Mouse (Mus musculus) neural tube, embryonic 12.5 days (tissue): ENCODE results near the gene Gas7. TPM values are rescaled to one million over a fixed set of nuclear protein-coding genes. Genes with fewer than 3 reads are reported as not detected.

Experiments used
- ATAC-seq: fragments of 200-750 bp; cut with Nextera tagmentation; 2 replicates; pipeline ENCODE4 v1.8.0; 2017; ENCODE audit warnings: low read depth, mild to moderate bottlenecking, moderate TSS enrichment, moderate library complexity; ENCODE audit not compliant: low FRiP score
- H3K27ac ChIP-seq: fragments of 300-500 bp; sonication (generic); 2 replicates; pipeline ENCODE4 v1.5.1; 2016
- H3K27me3 ChIP-seq: fragments of 300-500 bp; sonication (generic); replicated peaks from 2 replicates; pipeline ENCODE4 v1.6.1; 2016; ENCODE audit warnings: mild to moderate bottlenecking
- H3K36me3 ChIP-seq: fragments of 300-500 bp; sonication (generic); 2 replicates; pipeline ENCODE4 v1.6.1; 2016; ENCODE audit warnings: mild to moderate bottlenecking
- H3K4me1 ChIP-seq: fragments of 300-500 bp; sonication (generic); 2 replicates; pipeline ENCODE4 v1.6.1; 2016
- H3K4me2 ChIP-seq: fragments of 300-500 bp; sonication (generic); replicated peaks from 2 replicates; pipeline ENCODE4 v1.6.1; 2016; ENCODE audit warnings: mild to moderate bottlenecking
- H3K4me3 ChIP-seq: fragments of 300-500 bp; sonication (generic); 2 replicates; pipeline ENCODE4 v1.5.1; 2016
- H3K9ac ChIP-seq: fragments of 300-500 bp; sonication (generic); 2 replicates; pipeline ENCODE4 v1.6.1; 2016; ENCODE audit warnings: mild to moderate bottlenecking
- H3K9me3 ChIP-seq: fragments of 300-500 bp; sonication (generic); 2 replicates; pipeline ENCODE4 v1.6.1; 2016; ENCODE audit warnings: mild to moderate bottlenecking
- WGBS: fragments of 180-500 bp; shearing (Covaris S2); methylation state at CpG from one replicate; pipeline ENCODE4 v1.1.7; 2016; 5-methylcytosine and 5-hydroxymethylcytosine counted together
- polyA plus RNA-seq: library from polyadenylated mRNA; unstranded; fragments of >200 nt; fragmentation: Nextera tagmentation; extraction: Ambion mirVana; gene quantifications from 2 replicates; pipeline ENCODE4 v1.2.1, GENCODE M21; 2016

Gas7 gene
- polyA plus RNA-seq, 1 experiment from 2014 or later, result 4.5 TPM

- no peaks in the 10 kb centered on the region for H3K27me3 ChIP-seq
- 86% methylated on average over 3 of the region's 3 CpGs for WGBS
- no peak overlapping the region for H3K4me3 ChIP-seq
- no peak overlapping the region for H3K4me2 ChIP-seq
- ATAC-seq, result no peak
- no peak overlapping the region for H3K27ac ChIP-seq
- no peak overlapping the region for H3K9ac ChIP-seq
- H3K4me1 ChIP-seq, result no peaks in the 10 kb centered on the region
- no peaks in the 10 kb centered on the region for H3K9me3 ChIP-seq
- no peaks in the 10 kb centered on the region for H3K36me3 ChIP-seq
These were observed 188.2 kb downstream of the Gas7 start for GRCm38 (mm10) chr11:67643465-67643864.

DNA sequence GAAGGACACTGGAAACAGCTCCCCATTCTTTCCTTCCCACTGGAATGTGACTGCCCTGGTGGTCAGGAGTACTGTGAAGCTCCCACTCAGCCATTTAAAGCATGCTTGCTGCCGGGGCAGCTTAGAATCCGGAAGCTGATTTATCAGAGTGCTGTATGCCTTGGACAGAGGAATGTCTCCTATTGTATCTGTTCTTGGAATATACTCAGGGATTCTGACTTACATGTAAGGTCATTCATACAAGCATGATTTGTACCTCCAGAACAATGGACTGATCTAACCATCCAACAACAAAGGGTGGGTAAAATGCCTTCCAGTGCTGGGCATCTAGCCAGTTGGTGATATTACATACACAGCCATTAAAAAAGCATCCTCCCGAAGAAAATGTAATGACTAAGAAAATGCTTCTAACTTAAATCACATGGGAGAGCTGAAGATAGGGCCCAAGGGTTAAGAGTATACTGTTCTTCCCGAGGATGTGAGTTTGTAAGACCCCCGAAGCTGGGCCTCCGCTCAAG is 189.5 kb downstream of the Gas7 start:
- H3K4me1 ChIP-seq, result no peaks in the 10 kb centered on the region
- no peak overlapping the region for H3K27ac ChIP-seq
- H3K4me2 ChIP-seq, result no peak overlapping the region
- H3K9me3 ChIP-seq, result no peaks in the 10 kb centered on the region
- no peak for ATAC-seq
- WGBS, result 87% methylated on average over 6 of the region's 6 CpGs
- no peaks in the 10 kb centered on the region for H3K36me3 ChIP-seq
- H3K4me3 ChIP-seq, result no peak overlapping the region
- no peak overlapping the region for H3K9ac ChIP-seq
- no peaks in the 10 kb centered on the region for H3K27me3 ChIP-seq

DNA sequence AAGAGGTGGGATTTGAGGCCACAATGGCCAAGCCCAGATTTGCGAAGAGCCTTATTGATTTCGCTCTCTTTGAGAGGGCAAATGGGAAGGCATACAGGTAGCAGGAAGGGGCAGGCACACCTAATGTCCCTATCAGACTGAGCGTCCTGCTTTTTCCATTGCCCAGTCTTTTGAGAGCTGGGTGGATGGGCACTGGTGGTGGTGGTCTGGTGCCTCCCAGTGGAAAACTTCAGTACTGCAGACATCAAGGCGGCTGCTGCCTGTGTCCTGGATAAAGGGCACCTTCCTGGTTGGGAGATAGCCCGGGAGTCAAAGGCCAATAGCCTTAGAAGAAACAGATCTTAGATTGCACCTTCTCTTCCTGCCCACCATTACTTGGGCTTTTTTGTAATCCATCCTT is 192.5 kb downstream of the Gas7 start:
- peaks cover 6% of the 10 kb centered on the region; the same call in 1 of the 2 replicates for H3K4me1 ChIP-seq
- no peak overlapping the region for H3K4me3 ChIP-seq
- H3K27ac ChIP-seq, result no peak overlapping the region
- ATAC-seq, result no peak; the same call in 1 of the 2 replicates
- no peaks in the 10 kb centered on the region for H3K36me3 ChIP-seq
- WGBS, result 32% methylated on average over 5 of the region's 5 CpGs
- no peaks in the 10 kb centered on the region for H3K27me3 ChIP-seq
- H3K9ac ChIP-seq, result no peak overlapping the region
- H3K9me3 ChIP-seq, result no peaks in the 10 kb centered on the region
- no peak overlapping the region for H3K4me2 ChIP-seq

GRCm38 (mm10) chr11:67648651-67649407 is 193.6 kb downstream of the Gas7 start:
- peaks cover 6% of the 10 kb centered on the region; the same call in 1 of the 2 replicates for H3K4me1 ChIP-seq
- WGBS, result 86% methylated on average over 11 of the region's 11 CpGs
- no peak overlapping the region for H3K4me3 ChIP-seq
- H3K9me3 ChIP-seq, result no peaks in the 10 kb centered on the region
- ATAC-seq, result no peak
- H3K9ac ChIP-seq, result no peak overlapping the region
- no peak overlapping the region for H3K27ac ChIP-seq
- H3K36me3 ChIP-seq, result no peaks in the 10 kb centered on the region
- no peaks in the 10 kb centered on the region for H3K27me3 ChIP-seq
- H3K4me2 ChIP-seq, result no peak overlapping the region

- Histone ChIP-seq H3K9ac (no peak overlapping the region), H3K9me3 (no peaks in the 10 kb centered on the region), H3K36me3 (no peaks in the 10 kb centered on the region), H3K27me3 (no peaks in the 10 kb centered on the region), H3K4me2 (no peak overlapping the region), H3K4me1 (peaks cover 6% of the 10 kb centered on the region; the same call in 1 of the 2 replicates), H3K27ac (no peak overlapping the region), H3K4me3 (no peak overlapping the region)
- ATAC-seq, result no peak
- WGBS, result 58% methylated on average over 10 of the region's 10 CpGs
These were observed 194.9 kb downstream of the Gas7 start for GRCm38 (mm10) chr11:67649971-67650707.

GRCm38 (mm10) chr11:67651731-67652130 is 196.5 kb downstream of the Gas7 start:
- H3K36me3 ChIP-seq, result no peaks in the 10 kb centered on the region
- H3K4me3 ChIP-seq, result no peak overlapping the region
- 83% methylated on average over 6 of the region's 6 CpGs for WGBS
- H3K9ac ChIP-seq, result no peak overlapping the region
- no peak for ATAC-seq
- no peak overlapping the region for H3K27ac ChIP-seq
- H3K27me3 ChIP-seq, result no peaks in the 10 kb centered on the region
- H3K4me2 ChIP-seq, result no peak overlapping the region
- H3K4me1 ChIP-seq, result peaks cover 6% of the 10 kb centered on the region; the same call in 1 of the 2 replicates
- H3K9me3 ChIP-seq, result no peaks in the 10 kb centered on the region

DNA sequence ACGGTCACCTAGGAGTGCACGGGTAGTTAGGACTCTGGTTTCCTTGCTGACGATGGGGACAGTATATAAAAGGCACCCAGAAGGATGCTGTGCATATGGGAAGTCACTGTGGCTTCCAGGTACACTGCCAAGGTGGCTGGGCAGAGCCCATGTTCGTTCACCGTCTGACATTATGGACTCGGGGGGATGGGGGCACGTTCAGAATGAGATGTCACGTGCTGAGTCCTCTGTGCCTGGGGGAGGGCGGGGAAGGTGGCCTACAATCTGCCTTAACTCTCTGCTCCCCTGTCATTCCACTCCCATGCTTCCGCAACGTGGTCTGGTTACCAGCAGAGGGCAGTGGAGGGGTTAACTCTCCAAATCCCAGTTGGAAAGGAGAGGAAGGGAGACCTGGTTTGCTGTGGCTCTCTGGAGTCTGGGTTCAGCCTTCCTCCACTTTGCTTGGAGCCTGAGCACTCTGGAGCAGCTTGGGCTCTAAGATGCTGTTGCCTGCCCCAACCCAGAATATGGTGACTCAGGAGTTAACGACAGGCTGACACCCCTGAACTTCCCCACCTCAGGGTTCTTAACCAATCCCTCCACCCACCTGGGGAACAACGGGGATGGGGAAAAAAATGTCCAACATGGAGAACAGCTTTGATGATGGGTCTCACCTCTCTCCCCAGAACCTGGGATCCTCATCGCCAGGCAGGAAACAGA is 197.1 kb downstream of the Gas7 start:
- Histone ChIP-seq H3K9me3 (no peaks in the 10 kb centered on the region), H3K4me2 (0 out of 2 replicates have a peak overlapping the region, but pooled peaks have one; percentile 2), H3K27ac (no peak overlapping the region), H3K36me3 (no peaks in the 10 kb centered on the region), H3K9ac (no peak overlapping the region), H3K27me3 (no peaks in the 10 kb centered on the region), H3K4me3 (no peak overlapping the region), H3K4me1 (peaks cover 6% of the 10 kb centered on the region; the same call in 1 of the 2 replicates)
- no peak for ATAC-seq
- WGBS, result 17% methylated on average over 14 of the region's 14 CpGs

GRCm38 (mm10) chr11:67652893-67653255 is 197.6 kb downstream of the Gas7 start:
- peaks cover 6% of the 10 kb centered on the region; the same call in 1 of the 2 replicates for H3K4me1 ChIP-seq
- no peaks in the 10 kb centered on the region for H3K36me3 ChIP-seq
- no peak overlapping the region for H3K9ac ChIP-seq
- no peaks in the 10 kb centered on the region for H3K9me3 ChIP-seq
- H3K4me3 ChIP-seq, result no peak overlapping the region
- no peak for ATAC-seq
- H3K4me2 ChIP-seq, result 0 out of 2 replicates have a peak overlapping the region, but pooled peaks have one; percentile 2
- WGBS, result 31% methylated on average over 6 of the region's 6 CpGs
- H3K27ac ChIP-seq, result no peak overlapping the region
- no peaks in the 10 kb centered on the region for H3K27me3 ChIP-seq

DNA sequence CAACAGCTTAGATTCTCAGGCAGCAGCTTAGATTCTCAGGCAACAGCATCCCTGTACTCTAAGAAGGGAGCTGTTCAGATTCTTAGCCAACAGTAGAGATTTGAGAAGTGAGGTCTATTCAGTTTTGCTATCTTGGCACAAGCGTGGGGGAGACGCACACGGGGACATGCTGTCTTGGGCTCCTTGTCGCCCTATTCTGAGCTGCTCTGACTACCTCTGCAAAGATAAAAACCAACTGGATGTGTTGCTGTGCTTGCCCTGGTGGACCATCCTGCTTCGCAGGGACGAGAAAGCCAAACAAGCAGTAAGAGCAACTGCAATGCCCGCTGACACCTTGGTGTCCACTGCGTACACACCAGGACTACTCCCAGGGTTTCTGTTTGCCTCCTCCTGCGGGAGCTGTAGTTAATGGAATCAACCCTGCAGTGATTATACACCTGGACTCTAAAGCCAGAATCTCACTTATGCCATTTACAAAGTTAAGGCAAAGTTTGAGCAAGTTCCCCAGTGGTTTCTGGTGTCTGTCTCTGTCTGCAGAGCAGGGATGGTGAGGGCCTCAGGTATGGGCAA is 198.4 kb downstream of the Gas7 start:
- no peak for ATAC-seq
- H3K4me1 ChIP-seq, result peaks cover 6% of the 10 kb centered on the region; the same call in 1 of the 2 replicates
- H3K4me3 ChIP-seq, result no peak overlapping the region
- H3K27me3 ChIP-seq, result no peaks in the 10 kb centered on the region
- no peak overlapping the region for H3K27ac ChIP-seq
- H3K36me3 ChIP-seq, result no peaks in the 10 kb centered on the region
- WGBS, result 92% methylated on average over 9 of the region's 9 CpGs
- no peak overlapping the region for H3K9ac ChIP-seq
- no peak overlapping the region for H3K4me2 ChIP-seq
- no peaks in the 10 kb centered on the region for H3K9me3 ChIP-seq

GRCm38 (mm10) chr11:67654514-67654913 is 199.3 kb downstream of the Gas7 start:
- ATAC-seq, result no peak
- H3K9ac ChIP-seq, result no peak overlapping the region
- no peaks in the 10 kb centered on the region for H3K36me3 ChIP-seq
- H3K4me1 ChIP-seq, result peaks cover 6% of the 10 kb centered on the region; the same call in 1 of the 2 replicates
- no peak overlapping the region for H3K27ac ChIP-seq
- H3K4me3 ChIP-seq, result no peak overlapping the region
- H3K4me2 ChIP-seq, result no peak overlapping the region
- 87% methylated on average over 4 of the region's 4 CpGs for WGBS
- no peaks in the 10 kb centered on the region for H3K27me3 ChIP-seq
- no peaks in the 10 kb centered on the region for H3K9me3 ChIP-seq

GRCm38 (mm10) chr11:67655236-67655959 is 200.2 kb downstream of the Gas7 start:
- H3K4me1 ChIP-seq, result peaks cover 6% of the 10 kb centered on the region; the same call in 1 of the 2 replicates
- no peak for ATAC-seq

More at GRCm38 (mm10) chr11:67655236-67655959, 200.2 kb downstream of the Gas7 start:
- Histone ChIP-seq H3K9me3 (no peaks in the 10 kb centered on the region), H3K27ac (no peak overlapping the region), H3K4me3 (no peak overlapping the region), H3K9ac (no peak overlapping the region), H3K4me2 (no peak overlapping the region), H3K36me3 (no peaks in the 10 kb centered on the region), H3K27me3 (no peaks in the 10 kb centered on the region)
- 77% methylated on average over 17 of the region's 17 CpGs for WGBS
